In the genomic region with DNA sequence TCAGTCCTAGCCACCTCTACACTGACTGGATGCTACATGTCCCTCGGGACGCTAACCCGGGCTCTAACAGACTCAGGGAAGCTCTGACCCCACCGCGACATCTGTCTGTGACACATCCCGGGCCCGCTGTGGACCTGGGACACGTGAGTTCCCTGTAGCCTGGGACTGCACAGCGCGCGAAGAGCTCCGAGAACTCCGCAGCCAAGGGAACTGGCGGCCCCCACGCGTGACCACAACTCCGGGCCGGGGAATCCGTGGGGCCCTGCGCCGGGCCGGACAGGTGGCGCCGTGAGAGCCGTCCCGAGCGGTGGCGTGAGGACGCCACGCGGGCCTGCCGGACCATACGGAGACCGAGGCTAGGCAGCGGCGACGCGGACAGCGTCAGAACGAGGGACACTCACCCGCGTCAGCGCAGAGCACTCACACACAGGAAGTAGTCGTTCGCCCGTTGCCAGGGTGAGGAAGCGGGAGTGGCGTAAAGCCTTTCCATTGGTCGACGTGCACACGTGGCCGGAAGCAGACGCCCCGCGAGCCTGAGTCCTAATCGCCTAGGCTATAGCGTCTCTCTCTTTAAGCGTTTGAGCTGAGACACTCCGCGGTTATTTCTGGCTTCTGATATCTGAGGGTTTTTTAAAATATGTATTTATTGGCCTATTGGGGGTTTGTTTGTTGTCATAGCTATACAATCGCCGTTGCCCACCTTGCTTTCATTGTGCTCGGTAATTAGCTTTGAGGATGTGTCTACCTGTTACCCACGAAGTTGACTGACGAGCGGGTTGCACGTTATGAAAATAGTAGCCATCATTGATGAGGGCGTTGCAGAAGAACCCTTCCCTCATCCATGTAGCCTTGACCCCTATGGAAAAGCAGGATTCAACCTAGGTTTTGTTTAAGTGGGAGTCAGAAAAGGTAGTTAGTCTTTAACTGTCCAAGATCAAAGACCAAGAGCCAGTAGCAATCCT, we compare ENCODE assay signal across 8 mouse cellular contexts. TPM values are rescaled to one million over a fixed set of nuclear protein-coding genes. Genes with fewer than 3 reads are reported as not detected.
DNase-seq lines count a peak whose midpoint lies in the region; ATAC-seq and TF ChIP-seq lines count a peak whose summit lies in the region.

Gene Tasp1 (minus strand): TSS at position 453 of the 962 bp plus-strand sequence.

- peaks cover 4% of the 10 kb centered on the region; the same call in 1 of the 2 replicates for H3K36me3 ChIP-seq in E14TG2a.4 (ENCODE audit: insufficient read depth, low read length)
- no peaks in the 10 kb centered on the region for H3K36me3 ChIP-seq in forebrain, embryonic 12.5 days (replicated peaks)
- H3K36me3 ChIP-seq in heart, postnatal 0 days (replicated peaks; ENCODE audit: control insufficient read depth, insufficient read depth, low read length) = no peaks in the 10 kb centered on the region
- no peaks in the 10 kb centered on the region for H3K36me3 ChIP-seq in liver, embryonic 16.5 days (ENCODE audit: control insufficient read depth, insufficient read depth)
- H3K36me3 ChIP-seq in neural tube, embryonic 13.5 days = no peaks in the 10 kb centered on the region
- no peaks in the 10 kb centered on the region for H3K36me3 ChIP-seq in testis, adult 2 months (ENCODE audit: control insufficient read depth, insufficient read depth, low read length)

- no peaks in the 10 kb centered on the region for H3K27me3 ChIP-seq in E14TG2a.4 (ENCODE audit: insufficient read depth, low read length)
- no peaks in the 10 kb centered on the region for H3K27me3 ChIP-seq in forebrain, embryonic 12.5 days
- H3K27me3 ChIP-seq in heart, postnatal 0 days (ENCODE audit: control insufficient read depth, insufficient read depth, low read length) = no peaks in the 10 kb centered on the region
- peaks cover 5% of the 10 kb centered on the region; the same call in 1 of the 2 replicates for H3K27me3 ChIP-seq in liver, embryonic 16.5 days (ENCODE audit: control insufficient read depth, insufficient read depth, low read depth, low read length)
- H3K27me3 ChIP-seq in neural tube, embryonic 13.5 days = no peaks in the 10 kb centered on the region
- no peaks in the 10 kb centered on the region for H3K27me3 ChIP-seq in testis, adult 2 months (ENCODE audit: control insufficient read depth, insufficient read depth, low read length)

- peaks cover 27% of the 10 kb centered on the region for H3K4me1 ChIP-seq in E14TG2a.4 (replicated peaks; ENCODE audit: low read depth, low read length)
- H3K4me1 ChIP-seq in forebrain, embryonic 12.5 days = peaks cover 5% of the 10 kb centered on the region; the same call in 1 of the 2 replicates
- peaks cover 4% of the 10 kb centered on the region; the same call in 1 of the 2 replicates for H3K4me1 ChIP-seq in heart, postnatal 0 days (ENCODE audit: control insufficient read depth, insufficient read depth)
- peaks cover 10% of the 10 kb centered on the region for H3K4me1 ChIP-seq in liver, embryonic 16.5 days (ENCODE audit: control insufficient read depth, low read depth, low read length)
- peaks cover 12% of the 10 kb centered on the region for H3K4me1 ChIP-seq in neural tube, embryonic 13.5 days (replicated peaks)
- H3K4me1 ChIP-seq in testis, adult 2 months (ENCODE audit: control insufficient read depth, insufficient read depth, low read length) = peaks cover 4% of the 10 kb centered on the region

- WGBS in forebrain, embryonic 12.5 days = under 1% methylated on average over 68 of the region's 68 CpGs
- under 1% methylated on average over 68 of the region's 68 CpGs for WGBS in heart, postnatal 0 days
- WGBS in liver, embryonic 16.5 days (ENCODE audit: insufficient replicate concordance) = under 1% methylated on average over 68 of the region's 68 CpGs
- WGBS in neural tube, embryonic 13.5 days = under 1% methylated on average over 68 of the region's 68 CpGs

- H3K27ac ChIP-seq in forebrain, embryonic 12.5 days = peak within 1 kb of the TSS; percentile 83
- H3K27ac ChIP-seq in heart, postnatal 0 days (ENCODE audit: low read depth) = peak within 1 kb of the TSS; percentile 86
- H3K27ac ChIP-seq in liver, embryonic 16.5 days (ENCODE audit: low read length) = peak within 1 kb of the TSS; percentile 91
- peak within 1 kb of the TSS; percentile 87 for H3K27ac ChIP-seq in neural tube, embryonic 13.5 days (replicated peaks)
- H3K27ac ChIP-seq in testis, adult 2 months (ENCODE audit: control insufficient read depth, insufficient read depth, low read depth, low read length) = peak within 1 kb of the TSS; percentile 97

- H3K9ac ChIP-seq in forebrain, embryonic 12.5 days = peak within 1 kb of the TSS; percentile 84
- H3K9ac ChIP-seq in heart, postnatal 0 days (replicated peaks; ENCODE audit: low read depth, low read length) = peak within 1 kb of the TSS; percentile 75
- peak within 1 kb of the TSS; percentile 89 for H3K9ac ChIP-seq in liver, embryonic 16.5 days (ENCODE audit: low read depth, low read length)
- peak within 1 kb of the TSS; percentile 78 for H3K9ac ChIP-seq in neural tube, embryonic 13.5 days

- peak within 1 kb of the TSS; percentile 98 for H3K4me3 ChIP-seq in E14TG2a.4 (replicated peaks; ENCODE audit: low read length)
- peak within 1 kb of the TSS; percentile 81 for H3K4me3 ChIP-seq in forebrain, embryonic 12.5 days (replicated peaks)
- peak within 1 kb of the TSS; percentile 72 for H3K4me3 ChIP-seq in heart, postnatal 0 days (ENCODE audit: low read depth, low read length)
- peak within 1 kb of the TSS; percentile 87 for H3K4me3 ChIP-seq in liver, embryonic 16.5 days (ENCODE audit: low read depth, low read length)
- H3K4me3 ChIP-seq in neural tube, embryonic 13.5 days = peak within 1 kb of the TSS; percentile 57
- H3K4me3 ChIP-seq in testis, adult 2 months (ENCODE audit: control insufficient read depth, low read depth, low read length) = peak within 1 kb of the TSS; percentile 96

- H3K4me2 ChIP-seq in forebrain, embryonic 12.5 days = peak within 1 kb of the TSS; percentile 86
- peak within 1 kb of the TSS; percentile 84 for H3K4me2 ChIP-seq in heart, postnatal 0 days (ENCODE audit: low read depth, low read length)
- peak within 1 kb of the TSS; percentile 93 for H3K4me2 ChIP-seq in liver, embryonic 16.5 days (ENCODE audit: low read depth, low read length)
- H3K4me2 ChIP-seq in neural tube, embryonic 13.5 days = peak within 1 kb of the TSS; percentile 77

- peak; percentile 96 for TF ChIP-seq POLR2A in testis, adult 2 months (IDR thresholded peaks at IDR 0.05; ENCODE audit: control insufficient read depth, low read depth, low read length)

- no peaks in the 10 kb centered on the region for H3K9me3 ChIP-seq in E14TG2a.4 (ENCODE audit: low read length)
- no peaks in the 10 kb centered on the region for H3K9me3 ChIP-seq in forebrain, embryonic 12.5 days
- H3K9me3 ChIP-seq in heart, postnatal 0 days (replicated peaks; ENCODE audit: control insufficient read depth, low read length) = no peaks in the 10 kb centered on the region
- no peaks in the 10 kb centered on the region for H3K9me3 ChIP-seq in liver, embryonic 16.5 days (replicated peaks; ENCODE audit: control insufficient read depth, low read length)
- H3K9me3 ChIP-seq in neural tube, embryonic 13.5 days = no peaks in the 10 kb centered on the region

- no peak for TF ChIP-seq CTCF in E14TG2a.4 (conservative IDR thresholded peaks at IDR 0.05; ENCODE audit: low read length)
- no peak for TF ChIP-seq CTCF in heart, postnatal 0 days (IDR thresholded peaks at IDR 0.05; ENCODE audit: low read depth)
- no peak for TF ChIP-seq CTCF in testis, adult 2 months (IDR thresholded peaks at IDR 0.05; ENCODE audit: control insufficient read depth, insufficient read depth, insufficient replicate concordance, low read depth, low read length)

- peak; percentile 91 for DNase-seq in c-Kit-positive CD71-positive TER-119-positive erythroid progenitor cells, embryonic 14.5 days (ENCODE audit: low spot score)
- peak; percentile 98 for DNase-seq in heart, postnatal 0 days (ENCODE audit: low spot score)
- DNase-seq in kidney, postnatal 4 days = peak; percentile 92 to 96

- ATAC-seq in forebrain, embryonic 12.5 days (ENCODE audit: low FRiP score) = peak; percentile 100
- peak; percentile 100 for ATAC-seq in heart, postnatal 0 days (ENCODE audit: insufficient read depth, low read depth)
- peak; percentile 100 for ATAC-seq in liver, embryonic 16.5 days (ENCODE audit: low read depth)
- peak; percentile 100 for ATAC-seq in neural tube, embryonic 13.5 days (ENCODE audit: low read depth)

- no peak; the same call in 1 of the 2 replicates for TF ChIP-seq EP300 in heart, postnatal 0 days (IDR thresholded peaks at IDR 0.05; ENCODE audit: low read depth)

RNA-seq across cellular contexts. Expression of gene Tasp1, which starts in this region (rescaled TPM):
- polyA plus RNA-seq in forebrain, embryonic 12.5 days (2016; fragmentation: Nextera tagmentation; extraction: Ambion mirVana) = 16.7 and 19.0 TPM in 2 replicates
- 1.2 and 4.9 TPM in 2 replicates for total RNA-seq in heart, postnatal 0 days (2014; rRNA removed; ENCODE audit: low replicate concordance)
- 9.6 and 10.7 TPM in 2 replicates for polyA plus RNA-seq in heart, postnatal 0 days (2015; fragmentation: Nextera tagmentation; extraction: Ambion mirVana)
- polyA plus RNA-seq in liver, embryonic 16.5 days (2015; fragmentation: Nextera tagmentation; extraction: Ambion mirVana) = 11.8 and 12.0 TPM in 2 replicates
- polyA plus RNA-seq in neural tube, embryonic 13.5 days (2015; fragmentation: Nextera tagmentation; extraction: Ambion mirVana) = 13.3 and 15.9 TPM in 2 replicates
- 29.1 and 31.7 TPM in 2 replicates for polyA plus RNA-seq in testis, adult 2 months (2012; rRNA removed)

Comparison
In these comparisons a context has a peak if more than half of its experiments do, and no peak if none do; other contexts are left out.
1. Peak in every context shown above with its lines: DNase-seq, ATAC-seq, H3K4me3 ChIP-seq and H3K27ac ChIP-seq.